Mouse (Mus musculus) thymus, postnatal 0 days (tissue): Measurements from ENCODE around the gene Slc11a1. TPM values are rescaled to one million over a fixed set of nuclear protein-coding genes. Genes with fewer than 3 reads are reported as not detected.
A peak's percentile ranks its signal among the peaks of the same experiment; 100 is the strongest.

Source experiments
- DNase-seq: peaks from one replicate; pipeline ENCODE4 v3.0.0-alpha.2; 2015; ENCODE audit warnings: low spot score
- polyA plus RNA-seq: library from polyadenylated mRNA; unstranded; fragments of >200 nt; fragmentation: Nextera tagmentation; extraction: Ambion mirVana; gene quantifications from 2 replicates; pipeline ENCODE4 v1.2.1, GENCODE M21; 2015

Slc11a1 gene
- polyA plus RNA-seq, 1 experiment from 2014 or later = 6.1 TPM

- no peak for DNase-seq
Observed at GRCm38 (mm10) chr1:74353453-74354229, 21.4 kb upstream of the Slc11a1 start.

GRCm38 (mm10) chr1:74357531-74357930 lies 17.5 kb upstream of the Slc11a1 start:
- no peak for DNase-seq

DNA sequence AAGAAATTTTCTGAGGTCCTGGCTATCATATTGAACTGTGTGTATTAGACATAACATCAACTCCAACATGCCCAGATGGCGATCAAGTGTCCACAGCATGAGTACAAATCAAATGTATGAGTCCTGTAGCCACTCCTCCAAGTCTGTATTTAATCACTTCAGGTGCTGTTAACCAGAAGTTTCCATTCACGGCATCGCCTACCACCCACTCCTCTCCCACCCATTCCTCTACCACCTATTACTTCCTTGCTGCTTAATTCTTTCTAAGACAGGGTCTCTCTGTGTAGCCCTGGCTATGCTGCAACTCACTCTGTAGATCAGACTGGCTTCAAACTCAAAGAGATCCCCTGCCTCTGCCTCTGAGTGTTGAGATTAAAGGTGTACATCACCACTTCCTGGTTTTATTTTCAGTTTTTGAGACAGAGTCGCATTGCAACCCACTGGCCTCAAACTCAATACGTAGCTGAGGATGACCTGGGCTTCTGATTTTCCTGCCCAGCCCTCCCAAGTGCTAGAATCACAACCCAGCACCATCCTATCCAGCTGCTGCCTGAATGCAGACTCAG lies 15.0 kb upstream of the Slc11a1 start:
- no peak for DNase-seq

DNA sequence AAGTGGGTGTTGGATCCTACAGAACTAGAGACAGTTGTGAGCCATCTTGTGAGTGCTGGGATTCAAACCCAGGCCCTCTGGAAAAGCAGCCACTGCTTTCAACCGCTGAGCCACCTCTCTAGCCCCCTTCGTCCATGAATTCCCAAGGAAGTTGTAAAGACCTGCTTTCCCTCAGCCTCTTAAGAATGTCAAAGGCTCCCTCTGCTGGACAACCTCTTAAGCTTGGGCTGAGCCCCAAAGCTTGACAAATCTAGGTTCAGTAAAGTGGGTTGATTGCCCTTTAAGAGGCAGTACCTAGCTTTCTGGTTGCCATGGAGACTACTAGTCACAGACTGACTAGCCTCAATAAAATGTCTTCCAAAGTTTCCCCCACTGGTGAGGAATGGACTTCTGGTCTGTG lies 13.2 kb upstream of the Slc11a1 start, which contains the start of gene Catip:
TSS of gene Catip (plus strand) at position 297 of the 400 bp plus-strand sequence.
- DNase-seq = peak; percentile 80

GRCm38 (mm10) chr1:74362325-74363229 lies 12.4 kb upstream of the Slc11a1 start:
- DNase-seq = no peak

GRCm38 (mm10) chr1:74363437-74363836 lies 11.6 kb upstream of the Slc11a1 start:
- DNase-seq = no peak

- no peak for DNase-seq
Observed at GRCm38 (mm10) chr1:74364270-74364669, 10.7 kb upstream of the Slc11a1 start.

GRCm38 (mm10) chr1:74367886-74368645 lies 6.9 kb upstream of the Slc11a1 start:
- peak; percentile 31 for DNase-seq

DNA sequence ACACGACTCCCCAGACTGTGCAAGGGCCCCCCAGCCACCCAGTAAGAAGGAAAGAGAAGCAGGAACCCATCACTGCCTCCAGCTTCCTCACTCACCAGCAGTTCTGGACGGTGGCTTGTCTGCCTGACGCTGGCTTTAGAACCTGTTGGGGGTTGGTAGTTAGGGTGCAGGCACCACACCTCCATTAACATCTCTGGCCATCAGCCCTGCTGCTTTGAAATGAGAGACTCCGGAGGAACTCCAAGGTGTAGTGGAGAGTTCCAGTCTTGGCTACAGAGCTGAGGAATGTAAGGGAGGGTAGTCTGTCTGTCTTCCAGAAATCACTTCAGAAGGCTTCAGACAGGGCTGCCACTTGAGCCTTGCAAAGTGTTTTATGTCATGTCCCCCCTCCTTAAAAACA lies 5.0 kb upstream of the Slc11a1 start:
- no peak for DNase-seq

DNA sequence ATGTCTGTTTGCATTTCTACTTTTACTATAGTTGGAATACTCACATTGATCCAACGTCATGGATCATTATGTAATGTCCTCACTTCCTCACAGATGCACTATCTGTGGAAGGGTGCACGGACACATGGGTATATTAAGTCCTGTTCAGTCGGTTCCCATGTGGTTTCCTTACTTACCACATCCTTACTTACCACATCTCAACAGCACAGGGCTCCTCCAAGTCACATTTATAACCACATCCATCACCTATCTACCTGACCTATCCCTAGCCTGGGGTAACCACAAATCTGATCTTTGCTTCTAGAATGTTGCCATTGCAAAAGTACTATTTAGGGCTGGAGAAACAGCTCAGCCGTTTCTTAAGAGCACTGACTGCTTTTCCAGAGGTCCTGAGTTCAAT lies 1.6 kb upstream of the Slc11a1 start:
- DNase-seq = no peak

- DNase-seq = no peak
Observed at GRCm38 (mm10) chr1:74375561-74375960, 566 bp downstream of the Slc11a1 start.

GRCm38 (mm10) chr1:74376396-74376795 lies 1.4 kb downstream of the Slc11a1 start:
- no peak for DNase-seq

- no peak for DNase-seq
Observed at GRCm38 (mm10) chr1:74379058-74379504, 4.1 kb downstream of the Slc11a1 start.

- no peak for DNase-seq
Observed at GRCm38 (mm10) chr1:74380484-74380883, 5.5 kb downstream of the Slc11a1 start.

DNA sequence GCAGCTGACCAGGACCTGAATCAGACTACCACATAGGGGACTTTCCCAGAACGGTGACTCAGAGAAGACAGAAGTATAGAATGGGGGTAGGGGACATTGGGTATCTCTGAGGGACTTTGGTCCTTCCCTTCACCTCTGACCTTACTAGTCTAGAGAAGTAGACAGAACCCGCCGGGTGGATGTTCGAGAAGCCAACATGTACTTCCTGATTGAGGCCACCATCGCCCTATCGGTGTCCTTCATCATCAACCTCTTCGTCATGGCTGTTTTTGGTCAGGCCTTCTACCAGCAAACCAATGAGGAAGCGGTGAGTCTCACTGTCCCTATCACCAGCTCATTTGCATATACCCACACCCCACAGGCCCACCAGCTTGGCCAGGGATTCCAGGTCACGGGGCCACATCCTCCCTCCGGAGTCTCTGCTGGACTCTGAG lies 6.6 kb downstream of the Slc11a1 start:
- no peak for DNase-seq

DNA sequence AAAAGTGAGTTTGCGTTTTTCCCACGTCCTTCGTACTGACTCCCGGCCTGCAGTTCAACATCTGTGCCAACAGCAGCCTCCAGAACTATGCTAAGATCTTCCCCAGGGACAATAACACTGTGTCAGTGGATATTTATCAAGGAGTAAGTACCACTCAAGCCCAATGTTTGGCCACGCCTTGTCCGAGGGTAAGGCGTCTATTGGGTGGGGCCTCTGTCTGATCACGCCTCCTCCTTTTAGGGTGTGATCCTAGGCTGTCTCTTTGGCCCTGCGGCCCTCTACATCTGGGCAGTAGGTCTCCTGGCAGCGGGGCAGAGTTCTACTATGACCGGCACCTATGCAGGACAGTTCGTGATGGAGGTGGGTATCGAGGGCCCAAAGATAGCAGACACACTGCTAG lies 8.4 kb downstream of the Slc11a1 start:
- no peak for DNase-seq

DNA sequence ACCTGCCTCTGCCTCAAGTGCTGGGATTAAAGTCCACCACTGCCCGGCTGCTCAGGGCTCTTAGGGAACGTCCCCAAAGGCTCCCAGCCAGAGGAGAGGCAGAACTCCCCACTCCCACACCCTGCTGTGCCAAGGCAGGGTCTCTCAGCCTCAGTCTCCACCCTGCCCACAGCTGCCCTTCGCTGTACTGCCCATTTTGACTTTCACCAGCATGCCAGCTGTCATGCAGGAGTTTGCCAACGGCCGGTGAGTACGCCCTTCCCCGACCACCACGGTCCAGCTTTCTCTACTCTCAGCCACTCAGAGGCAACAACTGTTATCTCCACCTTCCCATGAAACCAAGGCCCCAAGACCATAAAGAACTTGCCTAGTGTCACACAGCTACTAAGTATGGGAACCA lies 9.5 kb downstream of the Slc11a1 start:
- DNase-seq = no peak

DNA sequence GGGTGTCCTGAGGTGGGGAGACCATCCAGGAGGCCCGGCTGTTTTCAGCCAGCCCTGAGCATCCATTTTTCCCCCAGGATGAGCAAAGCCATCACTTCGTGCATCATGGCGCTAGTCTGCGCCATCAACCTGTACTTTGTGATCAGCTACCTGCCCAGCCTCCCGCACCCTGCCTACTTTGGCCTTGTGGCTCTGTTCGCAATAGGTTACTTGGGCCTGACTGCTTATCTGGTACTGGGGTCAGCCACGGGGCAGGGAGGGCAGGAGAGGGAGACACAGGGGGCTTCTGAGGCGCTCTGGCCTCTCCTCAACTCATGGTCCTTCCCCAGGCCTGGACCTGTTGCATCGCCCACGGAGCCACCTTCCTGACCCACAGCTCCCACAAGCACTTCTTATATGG lies 10.1 kb downstream of the Slc11a1 start:
- DNase-seq = no peak

DNA sequence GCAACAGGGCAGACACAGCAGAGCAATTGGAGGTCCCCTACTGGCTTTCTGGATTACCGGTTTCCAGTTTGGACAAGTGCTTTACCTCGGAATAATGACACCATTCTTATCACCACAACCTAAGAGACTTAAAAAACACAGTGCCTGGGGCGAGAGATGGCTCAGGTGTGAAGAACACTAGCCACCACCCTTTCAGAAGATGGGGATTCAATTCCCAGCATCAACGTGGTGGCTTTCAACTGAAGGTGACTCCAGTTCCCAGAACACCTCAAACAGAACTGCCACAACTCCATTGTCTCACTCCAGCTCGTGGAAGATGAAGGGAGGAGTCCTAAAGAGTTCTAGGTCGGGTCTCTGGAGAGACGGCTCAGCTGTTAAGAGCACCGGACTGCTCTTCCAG lies 10.5 kb downstream of the Slc11a1 start:
- DNase-seq = no peak

- no peak for DNase-seq
Observed at GRCm38 (mm10) chr1:74386363-74386713, 11.3 kb downstream of the Slc11a1 start.

DNA sequence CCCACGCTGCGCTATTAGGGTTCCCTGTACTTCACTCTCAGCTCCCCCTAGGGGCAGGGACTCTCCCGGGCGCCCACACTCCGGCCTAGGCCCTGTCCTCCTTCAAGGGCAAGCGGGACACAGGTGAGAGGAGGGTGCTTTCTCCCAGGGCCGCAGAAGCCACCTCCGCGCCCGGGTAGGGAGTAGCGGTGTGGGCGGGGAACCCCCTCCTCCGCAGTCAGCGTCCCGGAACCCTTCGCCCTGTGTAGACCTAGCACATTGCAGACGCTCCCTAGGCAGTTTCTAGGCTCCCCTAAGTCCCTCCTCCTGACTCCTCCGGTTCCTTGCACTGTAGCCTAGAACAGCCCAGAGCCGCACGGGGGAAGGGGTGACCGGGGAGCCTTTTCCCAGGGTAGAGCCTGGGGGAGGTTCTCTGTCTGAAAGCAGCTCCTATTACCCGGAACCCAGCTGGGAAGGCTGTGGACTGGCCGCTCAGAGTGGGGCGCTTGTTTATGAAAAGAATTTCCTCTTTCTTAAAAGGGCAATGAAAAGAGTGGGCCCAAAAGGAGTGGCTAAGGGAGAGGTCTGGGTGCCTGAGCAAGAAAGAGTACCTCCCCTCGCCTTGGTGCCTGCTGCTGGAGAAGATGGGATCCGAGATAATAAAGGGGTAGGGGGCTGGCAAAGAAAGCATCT lies 11.9 kb downstream of the Slc11a1 start:
- peak; percentile 96 for DNase-seq
